Mouse (Mus musculus): ENCODE measurements around the gene Slc16a14.
"Not testable (repeated sequence)": the region's sequence is repeated elsewhere in the genome, so short reads cannot be mapped to it uniquely, and the experiment has no call there.

Slc16a14 gene

GRCm38 (mm10) chr1:84934503-84935333, at the start of gene Slc16a14:
Slc16a14 (minus strand) TSS chr1:84935134.
- peak; percentile 51 for DNase-seq (ENCODE audit: low spot score)

GRCm38 (mm10) chr1:84961779-84962178, 26.8 kb upstream of the Slc16a14 start:
- DNase-seq (ENCODE audit: low spot score), result not testable (repeated sequence)

- not testable (repeated sequence) for DNase-seq (ENCODE audit: low spot score)
These were observed 22.8 kb upstream of the Slc16a14 start for GRCm38 (mm10) chr1:84957713-84958112.

- not testable (repeated sequence) for DNase-seq (ENCODE audit: low spot score)
These were observed 21.8 kb upstream of the Slc16a14 start for GRCm38 (mm10) chr1:84956771-84957170.

- DNase-seq (ENCODE audit: low spot score), result no peak
These were observed 17.7 kb upstream of the Slc16a14 start for GRCm38 (mm10) chr1:84952456-84953181.

- DNase-seq (ENCODE audit: low spot score), result no peak
These were observed 16.6 kb upstream of the Slc16a14 start for GRCm38 (mm10) chr1:84951566-84951965.

GRCm38 (mm10) chr1:84947390-84947789, 12.5 kb upstream of the Slc16a14 start:
- DNase-seq (ENCODE audit: low spot score), result no peak

GRCm38 (mm10) chr1:84945950-84946349, 11.0 kb upstream of the Slc16a14 start:
- no peak for DNase-seq (ENCODE audit: low spot score)

GRCm38 (mm10) chr1:84943549-84943948, 8.6 kb upstream of the Slc16a14 start:
- no peak for DNase-seq (ENCODE audit: low spot score)

- DNase-seq (ENCODE audit: low spot score), result no peak
These were observed 7.7 kb upstream of the Slc16a14 start for GRCm38 (mm10) chr1:84942666-84943065.

- no peak for DNase-seq (ENCODE audit: low spot score)
These were observed 5.4 kb upstream of the Slc16a14 start for GRCm38 (mm10) chr1:84940322-84940721.

GRCm38 (mm10) chr1:84939466-84939865, 4.5 kb upstream of the Slc16a14 start:
- DNase-seq (ENCODE audit: low spot score), result no peak

GRCm38 (mm10) chr1:84936716-84937510, 2.0 kb upstream of the Slc16a14 start:
- DNase-seq (ENCODE audit: low spot score), result no peak

GRCm38 (mm10) chr1:84935668-84936067, 734 bp upstream of the Slc16a14 start:
- peak; percentile 83 for DNase-seq (ENCODE audit: low spot score)

- no peak for DNase-seq (ENCODE audit: low spot score)
These were observed 807 bp downstream of the Slc16a14 start for GRCm38 (mm10) chr1:84934151-84934502.

- peak; percentile 88 for DNase-seq (ENCODE audit: low spot score)
These were observed 1.3 kb downstream of the Slc16a14 start for GRCm38 (mm10) chr1:84933472-84934150.

- no peak for DNase-seq (ENCODE audit: low spot score)
These were observed 9.3 kb downstream of the Slc16a14 start for GRCm38 (mm10) chr1:84925599-84925998.

GRCm38 (mm10) chr1:84924134-84924533, 10.8 kb downstream of the Slc16a14 start:
- DNase-seq (ENCODE audit: low spot score), result no peak

- no peak for DNase-seq (ENCODE audit: low spot score)
These were observed 11.5 kb downstream of the Slc16a14 start for GRCm38 (mm10) chr1:84923432-84923831.

GRCm38 (mm10) chr1:84918865-84919264, 16.1 kb downstream of the Slc16a14 start:
- no peak for DNase-seq (ENCODE audit: low spot score)

- DNase-seq (ENCODE audit: low spot score), result no peak
These were observed 19.9 kb downstream of the Slc16a14 start for GRCm38 (mm10) chr1:84915010-84915409.

GRCm38 (mm10) chr1:84912571-84912970, 22.4 kb downstream of the Slc16a14 start:
- DNase-seq (ENCODE audit: low spot score), result no peak

Data from layer of hippocampus, adult 11-12 months (tissue).